Mouse (Mus musculus) C2C12 (cell line): Measurements from ENCODE around the gene Slc6a21.

Source experiments
- CEBPB ChIP-seq: IDR thresholded peaks from one replicate; pipeline ENCODE4 v1.6.1; 2011; ENCODE audit warnings: low read depth, mild to moderate bottlenecking, control low read depth, moderate library complexity
- CTCF ChIP-seq: IDR thresholded peaks from one replicate; pipeline ENCODE4 v1.5.1; 2011; ENCODE audit not compliant: control insufficient read depth, insufficient read depth, insufficient read length
- MAX ChIP-seq: IDR thresholded peaks from one replicate; pipeline ENCODE4 v1.6.1; 2011; ENCODE audit warnings: mild to moderate bottlenecking, control low read depth
- USF1 ChIP-seq: IDR thresholded peaks from one replicate; pipeline ENCODE4 v1.6.1; 2011; ENCODE audit warnings: low read depth, mild to moderate bottlenecking, control low read depth, moderate library complexity

DNA sequence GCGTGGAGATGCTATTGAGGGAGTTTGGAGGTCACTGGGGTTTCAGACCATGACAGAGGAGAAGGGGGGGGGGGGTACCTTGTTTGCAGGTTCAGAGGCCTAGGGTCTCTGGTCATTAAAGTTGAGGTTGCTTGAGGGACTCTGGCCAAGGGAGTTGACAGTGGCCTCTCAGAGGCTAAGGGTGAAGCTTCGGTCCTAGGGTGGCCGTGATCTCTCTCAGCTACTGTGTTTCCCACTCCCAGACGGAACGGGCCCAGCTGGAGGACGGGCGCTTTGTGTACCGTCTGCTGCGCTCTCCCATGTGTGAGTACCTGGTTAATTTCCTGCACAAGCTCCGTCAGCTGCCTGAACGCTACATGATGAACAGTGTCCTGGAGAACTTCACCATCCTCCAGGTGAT lies 45.4 kb upstream of the Slc6a21 start:
- no peak for TF ChIP-seq CTCF
- TF ChIP-seq MAX, result no peak
- TF ChIP-seq USF1, result no peak
- no peak for TF ChIP-seq CEBPB
